Mouse (Mus musculus) MEL (cell line): ENCODE data around the gene Klrb1.

Source experiments
- CTCF ChIP-seq, 3 experiments: IDR thresholded peaks in 2 of 3; conservative IDR thresholded peaks in 1 of 3; 2 replicates each; pipeline ENCODE4 v1.5.1; 2011 to 2012; ENCODE audit warnings: low read length in 3 of 3, low read depth in 2 of 3, mild to moderate bottlenecking in 2 of 3, improper control_type of control experiment in 1 of 3, inconsistent platforms in 1 of 3, mixed read lengths in 1 of 3, moderate library complexity in 1 of 3; ENCODE audit not compliant: control insufficient read depth in 1 of 3, insufficient read depth in 1 of 3, poor library complexity in 1 of 3, severe bottlenecking in 1 of 3
- EP300 ChIP-seq, 2 experiments: IDR thresholded peaks; 2 replicates each; pipeline ENCODE4 v1.6.1; 2011; ENCODE audit warnings: improper control_type of control experiment in 2 of 2, low read length in 2 of 2, low read depth in 1 of 2, mild to moderate bottlenecking in 1 of 2
- JUND ChIP-seq: IDR thresholded peaks from 2 replicates; pipeline ENCODE4 v1.6.1; 2011; ENCODE audit warnings: low read depth, mild to moderate bottlenecking, improper control_type of control experiment, low read length
- MAFK ChIP-seq: IDR thresholded peaks from 2 replicates; pipeline ENCODE4 v1.6.1; 2011; ENCODE audit warnings: low read depth, mild to moderate bottlenecking, low read length, improper control_type of control experiment, borderline replicate concordance
- MAZ ChIP-seq: IDR thresholded peaks from 2 replicates; pipeline ENCODE4 v1.6.1; 2012; ENCODE audit warnings: low read depth, mild to moderate bottlenecking, inconsistent platforms, low read length, improper control_type of control experiment
- MEF2A ChIP-seq: IDR thresholded peaks from 2 replicates; pipeline ENCODE4 v1.6.1; 2014; ENCODE audit warnings: low read depth, mild to moderate bottlenecking, inconsistent platforms, low read length, improper control_type of control experiment; ENCODE audit not compliant: poor library complexity, insufficient replicate concordance, severe bottlenecking; ENCODE audit errors: extremely low read depth
- MYC ChIP-seq: IDR thresholded peaks from 2 replicates; pipeline ENCODE4 v1.6.1; 2011; ENCODE audit warnings: low read depth, mild to moderate bottlenecking, low read length, improper control_type of control experiment, moderate library complexity
- NELFE ChIP-seq: IDR thresholded peaks from 2 replicates; pipeline ENCODE4 v1.6.1; 2011; ENCODE audit warnings: low read depth, low read length, improper control_type of control experiment
- POLR2A ChIP-seq, 2 experiments: IDR thresholded peaks; 2 replicates each; pipeline ENCODE4 v1.6.1; 2011 to 2012; ENCODE audit warnings: low read length in 2 of 2, mild to moderate bottlenecking in 2 of 2, control low read depth in 1 of 2, improper control_type of control experiment in 1 of 2, low read depth in 1 of 2, moderate library complexity in 1 of 2; ENCODE audit not compliant: control insufficient read depth in 1 of 2, insufficient read depth in 1 of 2, poor library complexity in 1 of 2
- POLR2AphosphoS5 ChIP-seq: IDR thresholded peaks from 2 replicates; pipeline ENCODE4 v1.6.1; 2012; ENCODE audit warnings: low read depth, borderline replicate concordance, mild to moderate bottlenecking, inconsistent platforms, low read length, moderate library complexity, mixed read lengths
- TAL1 ChIP-seq: IDR thresholded peaks from 2 replicates; pipeline ENCODE4 v1.6.1; 2012; ENCODE audit warnings: mild to moderate bottlenecking, inconsistent platforms, low read length, moderate library complexity, mixed read lengths
- ZNF384 ChIP-seq: IDR thresholded peaks from 2 replicates; pipeline ENCODE4 v1.6.1; 2012; ENCODE audit warnings: low read depth, mild to moderate bottlenecking, inconsistent platforms, low read length, improper control_type of control experiment

DNA sequence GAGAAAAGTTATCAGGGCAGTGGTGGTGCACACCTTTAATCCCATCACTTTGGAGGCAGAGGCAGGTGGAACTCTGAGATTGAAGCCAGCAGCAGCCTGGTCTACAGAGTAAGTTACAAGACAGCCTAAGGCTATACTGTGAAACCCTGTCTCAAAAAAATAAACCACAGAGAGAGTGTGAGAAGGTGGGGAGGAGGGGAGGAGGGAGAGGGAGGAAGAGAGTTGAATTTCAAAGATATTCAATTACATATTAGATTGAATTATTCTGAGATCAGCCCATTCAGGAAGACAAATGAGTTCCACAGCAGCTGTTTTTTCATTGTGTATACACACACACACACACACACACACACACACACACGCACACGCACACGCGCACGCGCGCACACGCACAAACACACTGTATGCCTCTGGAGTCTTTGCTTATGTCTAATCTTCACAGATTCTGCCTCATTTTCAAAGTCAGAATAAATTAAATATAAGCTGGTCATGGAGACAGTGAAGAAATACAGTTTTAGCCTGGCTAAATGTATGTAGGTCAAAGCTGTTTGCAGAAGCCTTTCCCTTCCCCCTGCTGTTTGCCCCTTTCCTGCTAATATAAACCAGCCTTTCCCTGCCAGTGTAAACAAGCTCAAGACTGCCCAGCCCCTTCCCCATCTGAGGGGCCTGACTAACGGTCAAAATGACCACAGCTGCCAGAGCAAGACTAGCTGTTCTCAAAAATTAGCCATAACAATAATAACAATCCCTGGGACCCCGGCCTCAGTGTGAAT, 46.8 kb upstream of the Klrb1 start:
- no peak for TF ChIP-seq MYC
- no peak for TF ChIP-seq CTCF (IDR thresholded peaks at IDR 0.05 in 2 of 3, conservative IDR thresholded peaks at IDR 0.05 in 1 of 3; ENCODE audit: control insufficient read depth in 1 of 3, insufficient read depth in 1 of 3, low read depth in 2 of 3, low read length in 3 of 3, poor library complexity in 1 of 3, severe bottlenecking in 1 of 3)
- no peak for TF ChIP-seq ZNF384
- TF ChIP-seq TAL1, result no peak
- TF ChIP-seq NELFE, result no peak
- TF ChIP-seq MAFK, result no peak
- TF ChIP-seq POLR2AphosphoS5, result no peak
- no peak for TF ChIP-seq JUND
- no peak for TF ChIP-seq EP300 (IDR thresholded peaks at IDR 0.05; ENCODE audit: low read depth in 1 of 2, low read length in 2 of 2)
- TF ChIP-seq POLR2A (IDR thresholded peaks at IDR 0.05; ENCODE audit: control insufficient read depth in 1 of 2, insufficient read depth in 1 of 2, low read depth in 1 of 2, low read length in 2 of 2, poor library complexity in 1 of 2), result no peak
- no peak for TF ChIP-seq MEF2A
- no peak for TF ChIP-seq MAZ
